Mouse (Mus musculus): Measurements from ENCODE around the gene Psmb9. TPM values are rescaled to one million over a fixed set of nuclear protein-coding genes. Genes with fewer than 3 reads are reported as not detected.

The Psmb9 gene
- polyA plus RNA-seq, 1 experiment from 2014 or later, result 1.3 TPM

DNA sequence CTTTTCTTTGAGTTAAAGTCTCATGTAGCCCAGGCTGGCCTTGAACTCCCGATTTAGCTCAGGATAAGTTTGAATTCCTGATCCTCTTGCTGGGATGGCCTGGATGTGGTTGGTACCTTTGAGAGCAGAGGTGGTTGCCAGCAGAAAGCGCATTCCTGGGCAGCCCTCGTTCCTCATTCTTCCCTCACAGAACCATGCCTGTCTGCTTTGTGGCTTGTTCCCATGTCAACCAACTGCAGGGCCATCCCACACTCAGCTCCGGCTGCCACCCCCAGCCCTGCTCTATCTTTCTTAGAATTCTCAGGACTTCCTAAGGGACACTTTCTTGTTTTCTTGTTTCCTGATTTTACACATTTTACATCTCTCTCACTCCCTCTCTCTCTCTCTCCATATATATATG lies 46.1 kb downstream of the Psmb9 start:
- Histone ChIP-seq H3K9me3 (no peaks in the 10 kb centered on the region), H3K36me3 (replicated peaks) (no peaks in the 10 kb centered on the region), H3K4me3 (no peak overlapping the region), H3K27me3 (ENCODE audit: poor library complexity, severe bottlenecking) (peaks cover 59% of the 10 kb centered on the region), H3K4me1 (peaks cover 23% of the 10 kb centered on the region), H3K27ac (no peak overlapping the region)
- 58% methylated on average over 4 of the region's 4 CpGs for WGBS
- no peak for DNase-seq (ENCODE audit: extremely low spot score, low spot score)

DNA sequence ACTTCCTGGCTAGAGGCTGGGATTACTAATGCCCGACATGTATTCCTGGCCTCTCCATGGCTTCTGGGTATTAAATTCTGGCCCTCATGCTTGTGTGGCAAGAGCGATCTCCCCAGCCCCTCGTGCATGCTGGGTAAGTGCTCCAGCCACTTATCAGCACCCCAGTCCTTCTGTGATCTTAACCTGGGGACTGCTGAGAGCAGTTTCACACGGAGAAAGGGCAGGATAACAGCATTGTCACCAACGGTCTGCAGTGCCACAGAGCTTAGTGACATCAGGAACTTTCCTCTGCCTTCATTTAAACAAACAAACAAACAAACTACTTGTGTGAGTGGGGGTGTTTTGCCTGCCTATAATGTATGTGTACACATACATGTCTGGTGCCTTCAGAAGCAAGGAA lies 47.3 kb downstream of the Psmb9 start:
- DNase-seq (ENCODE audit: extremely low spot score, low spot score), result no peak
- Histone ChIP-seq H3K27me3 (ENCODE audit: poor library complexity, severe bottlenecking) (peaks cover 66% of the 10 kb centered on the region), H3K4me3 (peak overlapping the region; percentile 50), H3K36me3 (replicated peaks) (no peaks in the 10 kb centered on the region), H3K4me1 (peaks cover 28% of the 10 kb centered on the region), H3K27ac (no peak overlapping the region), H3K9me3 (no peaks in the 10 kb centered on the region)
- 19% methylated on average over 5 of the region's 5 CpGs for WGBS

DNA sequence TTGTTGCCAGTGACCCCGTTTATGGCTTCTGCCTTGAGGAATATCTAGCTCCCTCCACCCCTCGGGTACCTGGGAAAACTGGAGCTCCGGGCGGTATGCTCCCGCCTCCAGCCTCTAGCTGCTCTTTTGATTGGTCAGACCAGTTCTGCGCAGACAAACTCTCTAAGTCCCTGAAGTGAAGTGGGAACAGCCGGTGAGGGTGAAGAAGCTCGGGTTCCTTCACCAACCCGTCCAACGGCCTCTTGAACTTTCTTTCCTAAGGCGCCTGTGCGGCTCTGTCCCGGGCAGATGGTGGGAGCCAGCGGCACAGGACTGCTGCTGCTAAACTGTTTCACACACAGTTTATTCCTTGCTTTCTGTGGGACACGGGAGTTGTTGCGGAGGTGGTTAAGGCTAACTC lies 48.1 kb downstream of the Psmb9 start:
- no peak for DNase-seq (ENCODE audit: extremely low spot score, low spot score)
- Histone ChIP-seq H3K27me3 (ENCODE audit: poor library complexity, severe bottlenecking) (peaks cover 66% of the 10 kb centered on the region), H3K9me3 (no peaks in the 10 kb centered on the region), H3K4me1 (peaks cover 28% of the 10 kb centered on the region), H3K4me3 (peak overlapping the region; percentile 50), H3K36me3 (replicated peaks) (no peaks in the 10 kb centered on the region), H3K27ac (no peak overlapping the region)
- WGBS, result under 1% methylated on average over 16 of the region's 16 CpGs

DNA sequence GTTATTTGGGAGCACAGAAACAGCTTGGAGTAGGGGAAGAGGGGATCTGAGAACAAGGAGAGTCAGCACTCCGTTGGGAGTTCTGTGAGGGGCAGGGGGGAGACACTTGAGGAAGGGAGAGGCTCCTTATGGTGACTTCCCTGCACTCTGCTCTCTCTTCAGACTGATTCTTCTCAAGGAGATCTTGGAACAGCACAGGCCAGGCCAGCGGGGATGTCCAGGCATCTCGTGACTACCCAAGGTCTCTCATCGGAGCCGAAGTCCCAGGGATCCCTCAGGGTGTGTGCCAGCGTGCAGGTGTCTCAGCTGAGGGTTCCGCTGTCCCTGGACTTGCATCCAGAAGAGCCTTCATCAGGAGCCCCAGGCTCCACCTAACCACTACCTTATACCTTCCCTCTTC lies 48.9 kb downstream of the Psmb9 start:
- DNase-seq (ENCODE audit: extremely low spot score, low spot score), result no peak
- 78% methylated on average over 7 of the region's 7 CpGs for WGBS

DNA sequence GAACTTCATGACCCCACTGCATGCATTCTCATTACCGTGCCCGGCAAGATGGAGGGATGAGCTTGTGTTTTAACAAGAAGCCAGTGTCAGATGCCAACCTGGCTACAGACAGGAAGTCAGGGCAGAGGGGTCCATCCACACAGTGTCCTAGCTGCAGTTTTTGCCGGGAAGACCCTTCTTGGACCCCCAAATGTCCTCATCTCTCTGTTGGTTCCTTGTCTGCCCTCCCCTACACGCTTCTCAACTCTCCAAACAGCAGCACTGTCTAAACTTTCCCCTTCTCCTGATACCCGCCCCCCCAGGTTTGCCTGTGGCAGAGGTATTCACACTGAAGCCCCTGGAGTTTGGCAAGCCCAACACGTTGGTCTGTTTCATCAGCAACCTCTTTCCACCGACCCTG lies 50.0 kb downstream of the Psmb9 start:
- H3K36me3 ChIP-seq (replicated peaks), result no peaks in the 10 kb centered on the region
- H3K27me3 ChIP-seq (ENCODE audit: poor library complexity, severe bottlenecking), result peaks cover 64% of the 10 kb centered on the region
- no peak overlapping the region for H3K27ac ChIP-seq
- peaks cover 20% of the 10 kb centered on the region for H3K4me1 ChIP-seq
- 79% methylated on average over 7 of the region's 7 CpGs for WGBS
- H3K4me3 ChIP-seq, result no peak overlapping the region
- no peak for DNase-seq (ENCODE audit: extremely low spot score, low spot score)
- no peaks in the 10 kb centered on the region for H3K9me3 ChIP-seq

More for the DNA sequence above, 48.9 kb downstream of the Psmb9 start:
- Histone ChIP-seq H3K9me3 (no peaks in the 10 kb centered on the region), H3K27ac (no peak overlapping the region), H3K4me1 (peaks cover 28% of the 10 kb centered on the region), H3K27me3 (ENCODE audit: poor library complexity, severe bottlenecking) (peaks cover 66% of the 10 kb centered on the region), H3K4me3 (peak overlapping the region; percentile 50; the same call in 1 of the 2 replicates), H3K36me3 (replicated peaks) (no peaks in the 10 kb centered on the region)

DNA sequence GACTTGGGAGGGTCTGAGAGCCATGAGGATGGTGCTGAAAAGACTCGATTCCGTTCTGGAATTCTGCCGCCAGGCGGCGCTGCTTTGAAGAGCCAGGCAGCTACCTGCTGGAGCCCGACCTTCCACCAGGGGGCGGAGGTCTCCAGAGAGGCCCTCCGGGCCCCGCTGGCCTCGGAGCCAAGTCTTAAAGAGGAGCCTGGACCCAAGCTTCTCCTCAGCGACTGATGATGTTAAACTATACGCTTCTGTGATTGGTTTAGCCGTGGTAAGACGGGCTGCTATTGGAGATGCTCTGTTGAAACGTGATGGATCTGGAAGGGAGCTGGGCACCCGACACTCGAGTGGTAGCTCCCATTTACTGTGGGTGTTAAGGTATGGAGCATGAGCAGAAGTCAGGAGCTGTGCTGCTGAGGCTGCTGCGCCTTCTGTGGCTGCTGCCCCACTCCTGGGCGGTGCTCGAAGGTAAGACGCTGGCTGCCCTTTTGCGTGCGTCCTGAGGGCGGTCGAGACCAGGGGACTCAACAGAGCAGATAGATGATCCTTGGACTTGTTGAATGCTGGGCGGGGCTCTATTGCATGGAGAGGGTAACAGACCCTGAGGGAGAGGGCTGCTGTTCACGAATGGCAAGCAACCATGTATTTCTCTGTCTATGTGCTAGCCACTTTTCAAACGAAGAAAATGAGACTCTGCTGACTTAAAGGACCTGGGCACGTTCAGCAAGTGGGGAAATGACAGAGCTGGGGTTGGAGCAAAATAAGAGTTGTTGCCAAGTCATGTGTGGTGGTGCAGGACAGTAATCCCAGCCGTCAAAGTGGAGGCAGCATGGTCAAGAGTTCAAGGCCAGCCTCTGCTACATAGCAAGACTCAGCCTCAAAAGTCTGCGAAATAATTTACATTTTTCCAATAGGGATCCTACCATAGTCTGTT lies 52.0 kb downstream of the Psmb9 start:
- DNase-seq (ENCODE audit: extremely low spot score, low spot score), result peak; percentile 97
- peak overlapping the region; percentile 69 for H3K27ac ChIP-seq
- H3K4me3 ChIP-seq, result peak overlapping the region; percentile 53
- WGBS, result 7% methylated on average over 31 of the region's 31 CpGs
- H3K9me3 ChIP-seq, result no peaks in the 10 kb centered on the region
- H3K4me1 ChIP-seq, result peaks cover 29% of the 10 kb centered on the region
- H3K36me3 ChIP-seq (replicated peaks), result no peaks in the 10 kb centered on the region
- peaks cover 48% of the 10 kb centered on the region for H3K27me3 ChIP-seq (ENCODE audit: poor library complexity, severe bottlenecking)

DNA sequence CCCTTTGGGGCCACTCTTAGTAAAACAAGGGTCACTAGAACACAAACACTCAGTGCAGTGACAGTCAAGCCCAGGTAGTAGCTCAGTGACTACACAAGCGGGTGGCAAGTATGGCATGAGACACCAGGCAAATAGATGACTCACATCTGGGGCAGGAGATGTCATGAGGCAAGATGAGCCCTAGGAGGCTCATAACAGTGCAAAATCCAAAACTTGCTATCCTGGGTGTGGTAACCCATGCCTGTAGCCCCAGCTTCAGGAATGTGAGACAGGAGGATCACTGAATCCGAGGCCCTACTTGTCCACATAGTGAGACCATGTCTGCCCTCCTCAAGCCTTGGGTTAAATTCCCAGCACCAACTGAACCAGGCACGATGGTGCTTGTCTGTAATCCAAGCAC lies 53.1 kb downstream of the Psmb9 start:
- peaks cover 21% of the 10 kb centered on the region for H3K4me1 ChIP-seq
- no peaks in the 10 kb centered on the region for H3K9me3 ChIP-seq
- H3K27ac ChIP-seq, result no peak overlapping the region
- H3K36me3 ChIP-seq (replicated peaks), result no peaks in the 10 kb centered on the region
- DNase-seq (ENCODE audit: extremely low spot score, low spot score), result no peak
- H3K27me3 ChIP-seq (ENCODE audit: poor library complexity, severe bottlenecking), result peaks cover 44% of the 10 kb centered on the region
- 92% methylated on average over 3 of the region's 3 CpGs for WGBS
- no peak overlapping the region for H3K4me3 ChIP-seq

DNA sequence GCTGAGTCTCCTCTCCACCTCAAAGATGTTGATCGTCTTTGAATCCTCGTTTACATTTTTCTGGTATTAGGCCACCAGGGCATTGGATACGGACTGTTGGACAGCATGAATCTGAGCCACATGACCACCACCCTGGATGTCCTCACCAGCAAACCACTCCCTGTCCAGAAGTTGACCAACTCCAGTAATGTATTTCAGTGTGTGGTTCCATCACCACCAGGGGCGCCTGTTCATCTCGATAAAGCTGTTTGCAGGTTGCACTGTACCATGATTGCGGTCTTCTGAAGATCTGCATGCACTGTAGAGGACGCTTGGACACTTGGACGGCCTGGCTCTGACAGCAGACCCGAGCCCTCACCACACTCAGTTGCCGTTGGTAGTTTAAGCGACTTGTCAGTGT lies 54.3 kb downstream of the Psmb9 start:
- H3K4me3 ChIP-seq, result no peak overlapping the region

More for the DNA sequence above, 54.3 kb downstream of the Psmb9 start:
- no peaks in the 10 kb centered on the region for H3K9me3 ChIP-seq
- peaks cover 44% of the 10 kb centered on the region for H3K27me3 ChIP-seq (ENCODE audit: poor library complexity, severe bottlenecking)
- no peak overlapping the region for H3K27ac ChIP-seq
- 88% methylated on average over 11 of the region's 11 CpGs for WGBS
- peaks cover 27% of the 10 kb centered on the region for H3K4me1 ChIP-seq
- no peak for DNase-seq (ENCODE audit: extremely low spot score, low spot score)
- no peaks in the 10 kb centered on the region for H3K36me3 ChIP-seq (replicated peaks)

Other genes starting within 250 kb of the Psmb9 start
- gene Pfdn6, start 247.4 kb downstream of the Psmb9 start, polyA plus RNA-seq (2016; fragmentation: Nextera tagmentation; extraction: Ambion mirVana), result 239 and 242 TPM in 2 replicates
- 56.1 and 59.6 TPM in 2 replicates for gene Wdr46, start 247.1 kb downstream of the Psmb9 start, polyA plus RNA-seq (2016; fragmentation: Nextera tagmentation; extraction: Ambion mirVana)
- gene B3galt4, start 236.3 kb downstream of the Psmb9 start, polyA plus RNA-seq (2016; fragmentation: Nextera tagmentation; extraction: Ambion mirVana), result 3.3 and 3.7 TPM in 2 replicates
- gene Vps52, start 232.0 kb downstream of the Psmb9 start, polyA plus RNA-seq (2016; fragmentation: Nextera tagmentation; extraction: Ambion mirVana), result 49.4 and 51.3 TPM in 2 replicates
- 1,596 and 1,663 TPM in 2 replicates for gene Rps18, start 231.8 kb downstream of the Psmb9 start, polyA plus RNA-seq (2016; fragmentation: Nextera tagmentation; extraction: Ambion mirVana)
- 51.2 and 51.8 TPM in 2 replicates for gene H2-K1, start 187.4 kb downstream of the Psmb9 start, polyA plus RNA-seq (2016; fragmentation: Nextera tagmentation; extraction: Ambion mirVana)
- 11.4 and 12.4 TPM in 2 replicates for gene Ring1, start 163.1 kb downstream of the Psmb9 start, polyA plus RNA-seq (2016; fragmentation: Nextera tagmentation; extraction: Ambion mirVana)
- 95.4 and 96.4 TPM in 2 replicates for gene H2-Ke6, start 159.7 kb downstream of the Psmb9 start, polyA plus RNA-seq (2016; fragmentation: Nextera tagmentation; extraction: Ambion mirVana)
- gene Slc39a7, start 156.1 kb downstream of the Psmb9 start, polyA plus RNA-seq (2016; fragmentation: Nextera tagmentation; extraction: Ambion mirVana), result 203 and 206 TPM in 2 replicates
- 44.5 and 48.3 TPM in 2 replicates for gene Rxrb, start 156.0 kb downstream of the Psmb9 start, polyA plus RNA-seq (2016; fragmentation: Nextera tagmentation; extraction: Ambion mirVana)
- 0.74 and 0.75 TPM in 2 replicates for gene Col11a2, start 148.3 kb downstream of the Psmb9 start, polyA plus RNA-seq (2016; fragmentation: Nextera tagmentation; extraction: Ambion mirVana)
- gene H2-Oa, start 95.4 kb downstream of the Psmb9 start, polyA plus RNA-seq (2016; fragmentation: Nextera tagmentation; extraction: Ambion mirVana), result 0.12 and 0.43 TPM in 2 replicates
- gene H2-DMa, start 68.2 kb downstream of the Psmb9 start, polyA plus RNA-seq (2016; fragmentation: Nextera tagmentation; extraction: Ambion mirVana), result 4.5 and 6.9 TPM in 2 replicates
- gene Brd2, start 65.1 kb downstream of the Psmb9 start, polyA plus RNA-seq (2016; fragmentation: Nextera tagmentation; extraction: Ambion mirVana), result 121 and 134 TPM in 2 replicates
- 0.16 and 0.26 TPM in 2 replicates for gene H2-DMb2, start 44.5 kb downstream of the Psmb9 start, polyA plus RNA-seq (2016; fragmentation: Nextera tagmentation; extraction: Ambion mirVana)
- 0.24 and 0.81 TPM in 2 replicates for gene H2-DMb1, start 34.7 kb downstream of the Psmb9 start, polyA plus RNA-seq (2016; fragmentation: Nextera tagmentation; extraction: Ambion mirVana)
- 1.4 and 1.7 TPM in 2 replicates for gene Tap1, start 211 bp downstream of the Psmb9 start, polyA plus RNA-seq (2016; fragmentation: Nextera tagmentation; extraction: Ambion mirVana)
- 1.2 and 1.3 TPM in 2 replicates for gene Psmb8, start 10.0 kb upstream of the Psmb9 start, polyA plus RNA-seq (2016; fragmentation: Nextera tagmentation; extraction: Ambion mirVana)
- 0.18 and 0.60 TPM in 2 replicates for gene Tap2, start 15.8 kb upstream of the Psmb9 start, polyA plus RNA-seq (2016; fragmentation: Nextera tagmentation; extraction: Ambion mirVana)
- not detected in 2 replicates for gene H2-Ob, start 51.1 kb upstream of the Psmb9 start, polyA plus RNA-seq (2016; fragmentation: Nextera tagmentation; extraction: Ambion mirVana)
- gene H2-Ab1, start 69.9 kb upstream of the Psmb9 start, polyA plus RNA-seq (2016; fragmentation: Nextera tagmentation; extraction: Ambion mirVana), result 9.8 and 12.5 TPM in 2 replicates
- 0.17 TPM in 1 of 2 replicates, not detected in the other for gene H2-Aa, start 100.1 kb upstream of the Psmb9 start, polyA plus RNA-seq (2016; fragmentation: Nextera tagmentation; extraction: Ambion mirVana)
- gene H2-Eb1, start 118.1 kb upstream of the Psmb9 start, polyA plus RNA-seq (2016; fragmentation: Nextera tagmentation; extraction: Ambion mirVana), result 0.54 and 1.0 TPM in 2 replicates
- not detected in 2 replicates for gene H2-Eb2, start 137.9 kb upstream of the Psmb9 start, polyA plus RNA-seq (2016; fragmentation: Nextera tagmentation; extraction: Ambion mirVana)
- not detected in 2 replicates for gene Btnl2, start 167.1 kb upstream of the Psmb9 start, polyA plus RNA-seq (2016; fragmentation: Nextera tagmentation; extraction: Ambion mirVana)
- gene Btnl1, start 189.4 kb upstream of the Psmb9 start, polyA plus RNA-seq (2016; fragmentation: Nextera tagmentation; extraction: Ambion mirVana), result not detected in 2 replicates
- gene BC051142, start 211.1 kb upstream of the Psmb9 start, polyA plus RNA-seq (2016; fragmentation: Nextera tagmentation; extraction: Ambion mirVana), result 1.3 and 1.6 TPM in 2 replicates